Mouse (Mus musculus) left cerebral cortex, adult 8-10 months (tissue): ENCODE measurements around the gene Sspn. TPM values are rescaled to one million over a fixed set of nuclear protein-coding genes. Genes with fewer than 3 reads are reported as not detected.
A peak's percentile ranks its signal among the peaks of the same experiment; 100 is the strongest.

Experiments
- DNase-seq, 2 experiments: peaks; one replicate each; pipeline ENCODE4 v3.0.0; 2022; ENCODE audit warnings: low spot score in 2 of 2
- total RNA-seq, 4 experiments: library from RNA; stranded (reverse); gene quantifications; 2 replicates each; pipeline ENCODE4 v1.2.4; 2022

Sspn gene
- total RNA-seq, 4 experiments from 2014 or later, result 6.2 to 7.2 (median 6.6) TPM

GRCm38 (mm10) chr6:145972836-145973235 is 41.4 kb downstream of the Sspn start:
- DNase-seq, result no peak

GRCm38 (mm10) chr6:145973356-145973755 is 41.9 kb downstream of the Sspn start:
- no peak for DNase-seq

- no peak for DNase-seq
These were observed 43.3 kb downstream of the Sspn start for GRCm38 (mm10) chr6:145974766-145975165.

- no peak for DNase-seq
These were observed 45.9 kb downstream of the Sspn start for GRCm38 (mm10) chr6:145977344-145977743.

GRCm38 (mm10) chr6:145977771-145978450 is 46.5 kb downstream of the Sspn start:
- no peak for DNase-seq

GRCm38 (mm10) chr6:145981074-145981473 is 49.6 kb downstream of the Sspn start:
- DNase-seq, result no peak

- DNase-seq, result no peak
These were observed 50.9 kb downstream of the Sspn start for GRCm38 (mm10) chr6:145982335-145982734.

- DNase-seq, result no peak
These were observed 59.1 kb downstream of the Sspn start for GRCm38 (mm10) chr6:145990578-145990977.

GRCm38 (mm10) chr6:145992526-145992925 is 61.1 kb downstream of the Sspn start:
- DNase-seq, result no peak

- DNase-seq, result no peak
These were observed 61.5 kb downstream of the Sspn start for GRCm38 (mm10) chr6:145992985-145993384.

- peak; percentile 61 to 88 for DNase-seq
These were observed 67.0 kb downstream of the Sspn start for GRCm38 (mm10) chr6:145998314-145999007.

GRCm38 (mm10) chr6:146000767-146001166 is 69.3 kb downstream of the Sspn start:
- DNase-seq, result no peak

- DNase-seq, result no peak
These were observed 70.2 kb downstream of the Sspn start for GRCm38 (mm10) chr6:146001396-146002191.

GRCm38 (mm10) chr6:146004174-146004601 is 72.7 kb downstream of the Sspn start:
- no peak for DNase-seq

GRCm38 (mm10) chr6:146005129-146005886 is 73.9 kb downstream of the Sspn start:
- no peak for DNase-seq

GRCm38 (mm10) chr6:146005935-146006564 is 74.6 kb downstream of the Sspn start:
- no peak for DNase-seq

- DNase-seq, result no peak
These were observed 75.3 kb downstream of the Sspn start for GRCm38 (mm10) chr6:146006753-146007152.

GRCm38 (mm10) chr6:146008450-146008981 is 77.1 kb downstream of the Sspn start:
- DNase-seq, result peak in 1 of 2 experiments; percentile 60

GRCm38 (mm10) chr6:146009163-146009915 is 77.9 kb downstream of the Sspn start:
- DNase-seq, result no peak
